Mouse (Mus musculus) C2C12 (cell line): ENCODE results near the gene Peli3.

Source experiments
- CTCF ChIP-seq: IDR thresholded peaks from one replicate; pipeline ENCODE4 v1.5.1; 2011; ENCODE audit not compliant: control insufficient read depth, insufficient read depth, insufficient read length
- MAX ChIP-seq: IDR thresholded peaks from one replicate; pipeline ENCODE4 v1.6.1; 2011; ENCODE audit warnings: mild to moderate bottlenecking, control low read depth
- MYOD1 ChIP-seq: IDR thresholded peaks from one replicate; pipeline ENCODE4 v1.6.1; 2011; ENCODE audit warnings: low read depth; ENCODE audit not compliant: control insufficient read depth, insufficient read length
- USF1 ChIP-seq: IDR thresholded peaks from one replicate; pipeline ENCODE4 v1.6.1; 2011; ENCODE audit warnings: low read depth, mild to moderate bottlenecking, control low read depth, moderate library complexity

DNA sequence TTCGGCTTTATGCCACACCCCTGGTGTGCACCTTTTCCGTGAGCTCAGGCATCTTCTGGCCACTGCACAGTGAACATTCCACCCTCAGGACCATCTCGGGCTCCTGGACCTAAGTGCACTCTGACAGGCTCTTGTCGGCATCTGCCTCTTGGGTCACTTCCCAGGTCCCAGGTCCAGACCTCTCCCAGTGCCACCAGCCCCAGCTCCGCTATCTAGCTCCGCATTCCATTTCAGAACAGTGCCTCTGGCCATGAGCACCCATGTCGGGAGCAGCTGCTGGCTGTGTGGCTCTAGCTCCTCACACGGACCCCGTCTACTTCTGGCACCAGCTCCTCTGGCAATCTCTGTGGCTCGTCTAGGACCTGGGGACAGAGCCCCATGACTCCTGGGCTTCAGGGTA lies 53.1 kb downstream of the Peli3 start:
- TF ChIP-seq USF1 = no peak
- no peak for TF ChIP-seq CTCF
- no peak for TF ChIP-seq MYOD1
- no peak for TF ChIP-seq MAX
